Mouse (Mus musculus): ENCODE data around the gene Mcrip2.

GRCm38 (mm10) chr17:25879261-25879660 is 10.7 kb upstream of the Mcrip2 start:
- no peak for TF ChIP-seq ZNF384 (IDR thresholded peaks at IDR 0.05; ENCODE audit: low read depth, low read length)
- no peak for TF ChIP-seq MAFK (IDR thresholded peaks at IDR 0.05; ENCODE audit: insufficient read depth, low read depth, low read length)
- TF ChIP-seq HCFC1 (IDR thresholded peaks at IDR 0.05; ENCODE audit: borderline replicate concordance, insufficient read depth, low read length) = 0 out of 2 replicates have a peak, but pooled peaks have one; percentile 30
- TF ChIP-seq ZC3H11A (IDR thresholded peaks at IDR 0.05; ENCODE audit: borderline replicate concordance, low read depth, low read length) = no peak
- TF ChIP-seq CHD2 (IDR thresholded peaks at IDR 0.05; ENCODE audit: low read depth, low read length) = no peak
